Mouse (Mus musculus): ENCODE results near the gene Bcar3. TPM values are rescaled to one million over a fixed set of nuclear protein-coding genes. Genes with fewer than 3 reads are reported as not detected.
"Not testable (repeated sequence)": the region's sequence is repeated elsewhere in the genome, so short reads cannot be mapped to it uniquely, and the experiment has no call there.

Bcar3 gene
- total RNA-seq, 2 experiments from 2014 or later, result 57.8 to 66.6 TPM

GRCm38 (mm10) chr3:122380776-122381175 lies 86.8 kb downstream of the Bcar3 start:
- no peak for DNase-seq

- DNase-seq, result peak; percentile 56 to 62
Measured at GRCm38 (mm10) chr3:122381591-122381990, 87.7 kb downstream of the Bcar3 start.

- DNase-seq, result no peak
Measured at GRCm38 (mm10) chr3:122386444-122386843, 92.5 kb downstream of the Bcar3 start.

GRCm38 (mm10) chr3:122387771-122388170 lies 93.8 kb downstream of the Bcar3 start:
- no peak for DNase-seq

GRCm38 (mm10) chr3:122389972-122390371 lies 96.0 kb downstream of the Bcar3 start:
- no peak for DNase-seq

- no peak for DNase-seq
Measured at GRCm38 (mm10) chr3:122391098-122391497, 97.2 kb downstream of the Bcar3 start.

GRCm38 (mm10) chr3:122391816-122392215 lies 97.9 kb downstream of the Bcar3 start:
- DNase-seq, result no peak

GRCm38 (mm10) chr3:122393411-122393810 lies 99.5 kb downstream of the Bcar3 start:
- not testable (repeated sequence) for DNase-seq

GRCm38 (mm10) chr3:122393836-122394374 lies 100.0 kb downstream of the Bcar3 start:
- no peak for DNase-seq

GRCm38 (mm10) chr3:122396957-122397356 lies 103.0 kb downstream of the Bcar3 start:
- DNase-seq, result no peak

GRCm38 (mm10) chr3:122397401-122397800 lies 103.5 kb downstream of the Bcar3 start:
- no peak for DNase-seq

- no peak for DNase-seq
Measured at GRCm38 (mm10) chr3:122401011-122401410, 107.1 kb downstream of the Bcar3 start.

GRCm38 (mm10) chr3:122402143-122402542 lies 108.2 kb downstream of the Bcar3 start:
- DNase-seq, result no peak

GRCm38 (mm10) chr3:122403860-122404557 lies 110.1 kb downstream of the Bcar3 start:
- DNase-seq, result no peak

GRCm38 (mm10) chr3:122405203-122405956 lies 111.4 kb downstream of the Bcar3 start:
- DNase-seq, result no peak

GRCm38 (mm10) chr3:122406416-122406815 lies 112.5 kb downstream of the Bcar3 start:
- no peak for DNase-seq

GRCm38 (mm10) chr3:122407757-122408156 lies 113.8 kb downstream of the Bcar3 start:
- no peak for DNase-seq

GRCm38 (mm10) chr3:122408798-122409311 lies 114.9 kb downstream of the Bcar3 start:
- no peak for DNase-seq

- DNase-seq, result no peak
Measured at GRCm38 (mm10) chr3:122411590-122411989, 117.7 kb downstream of the Bcar3 start.

- no peak for DNase-seq
Measured at GRCm38 (mm10) chr3:122413729-122414561, 120.0 kb downstream of the Bcar3 start.

GRCm38 (mm10) chr3:122414868-122415267 lies 120.9 kb downstream of the Bcar3 start:
- no peak for DNase-seq

GRCm38 (mm10) chr3:122417466-122417865 lies 123.5 kb downstream of the Bcar3 start:
- no peak for DNase-seq

Data from adrenal gland, postnatal 36 days (tissue).